In genomic region chr8:47334223-47334757, GRCm38 (mm10) we compare ENCODE assay signal across 9 mouse cellular contexts.
DNase-seq lines count a peak whose midpoint lies in the region; ATAC-seq and TF ChIP-seq lines count a peak whose summit lies in the region.
"Had no signal": no experiment of that assay in that cellular context is flagged by ENCODE, and none has a peak within 500 bp of the region (broad histone marks: within the 10 kb centered on the region; RNA-seq: fewer than 3 reads in every experiment).

No protein-coding gene starts in this region.

- peak overlapping the region; percentile 38 for H3K4me2 ChIP-seq in hindbrain, embryonic 12.5 days (replicated peaks)
- H3K4me2 ChIP-seq in midbrain, embryonic 11.5 days: peak overlapping the region; percentile 40

- DNase-seq in testis, postnatal 10 days (ENCODE audit: low spot score): no peak
- peak; percentile 61 for DNase-seq in forelimb bud, embryonic 11.5 days (ENCODE audit: low read depth, low spot score)
- peak; percentile 72 to 89 for DNase-seq in layer of hippocampus, postnatal 14 days (ENCODE audit: low spot score in 2 of 2)
- DNase-seq in midbrain, embryonic 11.5 days (ENCODE audit: low spot score, missing footprints): peak; percentile 92
- peak; percentile 96 for DNase-seq in telencephalon, adult 2 months (ENCODE audit: low read depth, low spot score)
- DNase-seq in c-Kit-positive CD71-positive TER-119-positive erythroid progenitor cells, embryonic 14.5 days (ENCODE audit: low spot score): no peak

- no peak for TF ChIP-seq POLR2A in testis, adult 2 months (IDR thresholded peaks at IDR 0.05; ENCODE audit: control insufficient read depth, low read depth, low read length)

- no peaks in the 10 kb centered on the region for H3K36me3 ChIP-seq in testis, adult 2 months (ENCODE audit: control insufficient read depth, insufficient read depth, low read length)
- H3K36me3 ChIP-seq in hindbrain, embryonic 12.5 days: no peaks in the 10 kb centered on the region
- no peaks in the 10 kb centered on the region for H3K36me3 ChIP-seq in midbrain, embryonic 11.5 days (ENCODE audit: control insufficient read depth, insufficient read depth, low read length)

- ATAC-seq in hindbrain, embryonic 12.5 days (ENCODE audit: low FRiP score): peak; percentile 97
- ATAC-seq in midbrain, embryonic 11.5 days (ENCODE audit: low FRiP score): peak; percentile 97
- ATAC-seq: Patski had no signal

- H3K27me3 ChIP-seq in testis, adult 2 months (ENCODE audit: control insufficient read depth, insufficient read depth, low read length): no peaks in the 10 kb centered on the region
- no peaks in the 10 kb centered on the region for H3K27me3 ChIP-seq in hindbrain, embryonic 12.5 days
- no peaks in the 10 kb centered on the region for H3K27me3 ChIP-seq in midbrain, embryonic 11.5 days (ENCODE audit: control insufficient read depth, insufficient read depth, low read length)
- H3K27me3 ChIP-seq: Patski had no signal

- H3K4me1 ChIP-seq in testis, adult 2 months (ENCODE audit: control insufficient read depth, insufficient read depth, low read length): peaks cover 4% of the 10 kb centered on the region; the same call in 1 of the 2 replicates
- peaks cover 6% of the 10 kb centered on the region for H3K4me1 ChIP-seq in hindbrain, embryonic 12.5 days
- peaks cover 4% of the 10 kb centered on the region for H3K4me1 ChIP-seq in midbrain, embryonic 11.5 days (ENCODE audit: control insufficient read depth, insufficient read depth, low read length)

- TF ChIP-seq CTCF in testis, adult 2 months (IDR thresholded peaks at IDR 0.05; ENCODE audit: control insufficient read depth, insufficient read depth, insufficient replicate concordance, low read depth, low read length): no peak

- peak overlapping the region; percentile 29; the same call in 1 of the 2 replicates for H3K9ac ChIP-seq in hindbrain, embryonic 12.5 days
- H3K9ac ChIP-seq in midbrain, embryonic 11.5 days (ENCODE audit: low read length): peak overlapping the region; percentile 44; the same call in 1 of the 2 replicates

- 64% methylated on average over 9 of the region's 9 CpGs for WGBS in hindbrain, embryonic 12.5 days
- 56% methylated on average over 9 of the region's 9 CpGs for WGBS in midbrain, embryonic 11.5 days

- H3K9me3 ChIP-seq in hindbrain, embryonic 12.5 days (replicated peaks): no peaks in the 10 kb centered on the region
- no peaks in the 10 kb centered on the region for H3K9me3 ChIP-seq in midbrain, embryonic 11.5 days (ENCODE audit: control insufficient read depth, low read length)

- H3K4me3 ChIP-seq in testis, adult 2 months (ENCODE audit: control insufficient read depth, low read depth, low read length): peak overlapping the region; percentile 11; the same call in 1 of the 2 replicates
- H3K4me3 ChIP-seq in hindbrain, embryonic 12.5 days: peak overlapping the region; percentile 17
- H3K4me3 ChIP-seq in midbrain, embryonic 11.5 days (ENCODE audit: low read depth, low read length): peak overlapping the region; percentile 10; the same call in 1 of the 2 replicates

- no peak overlapping the region for H3K27ac ChIP-seq in testis, adult 2 months (ENCODE audit: control insufficient read depth, insufficient read depth, low read depth, low read length)
- peak overlapping the region; percentile 84 for H3K27ac ChIP-seq in hindbrain, embryonic 12.5 days
- peak overlapping the region; percentile 75 for H3K27ac ChIP-seq in midbrain, embryonic 11.5 days (ENCODE audit: low read depth, low read length)

Comparison
In these comparisons a context has a peak if more than half of its experiments do, and no peak if none do; other contexts are left out.
1. DNase-seq: peak in forelimb bud, embryonic 11.5 days (single experiment), layer of hippocampus, postnatal 14 days (2 of 2), midbrain, embryonic 11.5 days (single experiment) and telencephalon, adult 2 months (single experiment); none in testis, postnatal 10 days (single experiment) and c-Kit-positive CD71-positive TER-119-positive erythroid progenitor cells, embryonic 14.5 days (single experiment).
2. Peak in every context shown above with its lines, with median percentiles within 50 percentile points of each other: H3K4me3 ChIP-seq.